Mouse (Mus musculus) monocyte, adult 2 months (primary cell): ENCODE measurements around the gene Rgs9.

Source experiments
- DNase-seq, 2 experiments: peaks; one replicate each; pipeline ENCODE4 v3.0.0; 2022; ENCODE audit warnings: low spot score in 2 of 2, low read depth in 1 of 2

Gene Rgs9

DNA sequence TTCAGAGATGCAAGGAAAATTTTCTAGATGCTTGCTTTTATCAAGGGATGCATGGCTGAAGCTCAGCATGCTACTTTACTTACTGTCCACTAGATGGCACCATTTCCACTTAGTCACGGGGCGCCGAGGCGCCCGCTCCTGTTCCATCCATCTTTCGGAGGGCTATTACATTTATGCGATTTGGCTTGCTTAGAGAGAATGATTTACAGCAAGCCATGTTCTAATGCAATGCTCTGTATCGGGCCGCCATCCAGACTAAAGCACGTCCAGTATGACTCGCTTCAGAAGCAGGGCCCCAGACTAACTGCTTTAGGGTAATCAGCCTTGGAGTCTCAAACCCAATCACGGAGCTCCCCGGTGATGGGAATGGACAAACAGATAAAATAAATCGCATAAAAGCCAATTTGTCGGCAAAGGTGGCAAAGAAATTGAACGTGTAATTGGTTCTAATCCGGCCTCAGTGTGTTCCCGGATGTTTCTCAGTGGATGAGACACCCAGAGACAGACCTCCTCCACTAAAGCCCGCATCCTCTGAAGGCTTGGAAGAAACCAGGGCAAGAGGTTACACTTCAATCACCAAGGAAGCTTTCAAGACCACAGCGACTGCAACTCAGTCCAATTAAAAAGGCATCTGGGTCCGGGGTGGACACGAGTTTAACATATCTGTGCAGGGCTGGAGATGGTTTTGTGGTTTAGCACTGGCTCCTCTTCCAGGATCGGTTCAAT, 53.1 kb downstream of the Rgs9 start:
- no peak for DNase-seq

DNA sequence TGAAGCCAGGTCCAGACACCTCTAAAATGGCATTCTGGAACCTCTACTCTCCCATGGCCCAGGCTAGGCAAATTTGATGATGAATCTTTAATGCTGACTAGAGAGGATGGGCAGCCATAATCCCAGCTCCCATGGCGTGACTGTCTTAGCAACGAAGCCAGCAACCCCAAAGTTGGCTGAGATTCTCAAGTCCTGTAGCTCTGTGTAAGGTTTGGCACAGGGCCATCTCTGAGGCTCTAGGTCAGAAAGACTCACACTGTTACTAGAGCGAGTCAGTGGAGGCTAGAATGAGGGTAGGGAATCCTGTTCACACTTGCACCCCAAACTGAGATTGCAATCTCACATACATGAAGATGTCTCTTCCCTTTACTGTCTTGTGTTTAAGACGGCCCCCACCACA, 57.8 kb downstream of the Rgs9 start:
- no peak for DNase-seq

DNA sequence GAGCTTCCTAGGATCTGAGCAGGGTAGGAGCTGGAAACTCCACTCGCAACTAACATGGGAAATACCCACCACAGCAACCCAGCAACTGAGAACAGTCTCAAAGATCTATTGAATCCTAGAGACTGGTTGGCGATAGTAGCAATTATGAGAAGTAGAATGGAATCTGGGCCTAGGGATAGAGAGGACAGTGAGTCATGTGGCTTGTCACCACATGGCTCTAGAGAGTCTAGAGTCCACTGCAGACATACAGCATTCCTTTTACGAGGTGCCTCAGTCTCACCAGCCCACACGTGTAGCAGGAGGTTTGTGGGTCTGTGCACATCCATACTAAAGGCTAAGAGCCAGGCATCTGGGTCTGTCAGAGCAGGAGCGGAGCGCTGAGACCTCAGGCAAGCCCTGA, 59.3 kb downstream of the Rgs9 start:
- no peak for DNase-seq

DNA sequence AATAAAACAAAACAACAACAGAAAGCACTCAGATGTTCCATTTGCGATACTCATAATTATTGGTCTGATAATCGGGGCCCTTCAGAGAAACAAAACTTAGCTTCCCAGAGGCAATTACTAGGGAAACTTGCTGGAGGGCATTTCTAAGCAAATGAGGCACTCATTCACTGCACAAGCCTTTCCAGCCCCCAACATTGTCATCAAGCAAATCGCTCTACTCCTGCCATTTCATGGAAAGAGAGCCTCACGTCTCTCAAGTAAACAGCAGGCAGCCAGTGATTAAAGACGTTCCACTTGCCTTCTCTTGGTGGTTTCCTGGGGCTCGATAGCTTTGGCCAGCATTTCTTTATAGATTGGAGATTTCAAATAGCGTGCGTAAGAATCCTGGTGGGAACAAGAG, 60.1 kb downstream of the Rgs9 start:
- DNase-seq, result no peak

DNA sequence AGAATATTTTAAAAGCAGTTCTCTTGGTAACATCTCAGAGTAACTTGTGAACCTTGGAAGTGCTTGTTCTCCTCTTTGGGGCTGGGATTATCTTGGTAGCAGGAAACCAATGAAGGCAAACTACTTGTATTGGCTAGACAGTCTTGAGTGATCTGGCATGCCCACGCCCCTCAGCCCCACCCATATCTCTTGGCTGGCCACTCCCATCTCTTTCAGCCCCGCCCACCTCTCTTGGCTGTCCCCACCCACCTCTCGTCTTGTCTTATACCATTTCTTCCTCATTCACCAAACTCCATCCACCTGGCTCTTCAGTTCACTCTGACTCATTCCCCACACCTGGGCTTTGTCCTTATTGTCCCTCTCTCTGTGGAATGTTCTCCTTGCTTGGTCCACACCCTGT, 64.3 kb downstream of the Rgs9 start:
- no peak for DNase-seq

DNA sequence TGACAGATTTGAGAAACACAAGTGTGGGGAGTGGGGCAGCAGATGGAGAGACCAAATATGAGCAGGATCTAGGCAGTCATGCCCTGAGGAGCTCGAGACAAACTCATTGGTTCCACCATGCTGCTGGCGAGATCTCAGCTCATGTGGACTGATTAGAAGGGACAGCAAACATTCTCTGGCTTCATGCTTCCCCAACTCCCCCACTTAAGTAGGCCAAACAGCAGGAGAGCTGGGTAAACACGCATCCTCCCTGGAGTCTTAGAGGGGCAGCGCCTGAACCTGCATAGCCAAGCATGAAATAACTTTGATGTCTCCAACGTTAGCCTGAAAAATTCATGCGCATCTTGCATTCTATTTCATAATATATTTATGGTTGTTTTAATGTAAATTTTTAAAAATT, 65.1 kb downstream of the Rgs9 start:
- no peak for DNase-seq

DNA sequence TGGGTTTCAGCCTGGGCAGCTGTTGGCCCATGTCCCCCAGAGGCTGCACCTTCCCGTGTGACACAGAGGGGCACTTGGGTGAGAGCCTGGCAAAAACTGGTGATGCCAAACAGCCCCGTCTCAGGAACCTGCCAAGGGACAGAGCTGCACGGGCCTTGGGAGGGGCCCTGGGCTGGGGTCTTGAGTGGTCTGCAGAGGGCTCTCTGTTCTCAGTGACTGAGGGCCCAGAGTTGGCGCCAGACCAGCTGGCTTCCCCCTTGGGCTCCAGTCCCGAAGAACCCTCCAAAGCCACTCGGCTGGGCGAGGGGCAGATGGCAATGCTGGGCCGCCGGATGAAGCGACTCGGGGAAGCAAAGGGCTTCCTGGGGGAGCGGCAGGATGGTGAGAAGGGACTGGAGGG, 70.8 kb downstream of the Rgs9 start:
- no peak for DNase-seq

DNA sequence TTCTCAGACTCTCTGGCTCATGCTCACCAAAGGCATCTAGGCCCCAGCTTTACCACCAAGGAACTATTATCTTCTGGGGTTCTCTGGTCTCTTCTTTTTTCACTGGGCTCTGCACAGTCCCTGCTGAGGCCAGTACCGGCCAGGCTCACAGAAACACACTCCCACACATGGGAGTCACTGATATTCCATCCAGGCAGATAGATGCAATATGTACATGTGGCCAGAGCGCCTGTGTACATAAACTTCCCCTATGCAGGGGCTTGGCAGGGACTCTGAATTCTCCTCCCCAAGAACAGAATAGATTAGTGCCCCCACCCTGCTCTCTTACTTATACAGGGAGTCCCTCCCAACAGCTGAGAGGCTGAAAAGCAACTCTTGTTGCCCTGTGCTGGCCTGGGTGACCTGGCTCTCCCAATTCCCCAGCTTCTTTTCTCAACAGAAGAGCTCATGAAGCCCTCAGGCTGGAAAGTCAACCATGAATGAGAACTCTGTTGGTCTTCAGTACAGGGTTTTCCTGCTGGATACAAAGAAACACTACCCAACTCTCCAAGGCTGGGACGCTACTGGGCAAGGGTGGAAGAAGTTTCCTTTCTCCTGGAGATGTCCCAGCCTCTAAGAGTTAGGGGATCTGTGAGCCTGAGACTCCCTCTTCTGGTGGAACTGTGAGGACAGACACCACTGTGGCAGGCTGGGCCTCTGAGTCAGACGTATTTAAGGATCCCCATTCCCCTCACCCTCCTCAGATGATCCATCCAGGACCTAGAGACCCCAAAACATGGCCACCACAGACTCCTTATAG, 76.5 kb downstream of the Rgs9 start:
- DNase-seq, result no peak

DNA sequence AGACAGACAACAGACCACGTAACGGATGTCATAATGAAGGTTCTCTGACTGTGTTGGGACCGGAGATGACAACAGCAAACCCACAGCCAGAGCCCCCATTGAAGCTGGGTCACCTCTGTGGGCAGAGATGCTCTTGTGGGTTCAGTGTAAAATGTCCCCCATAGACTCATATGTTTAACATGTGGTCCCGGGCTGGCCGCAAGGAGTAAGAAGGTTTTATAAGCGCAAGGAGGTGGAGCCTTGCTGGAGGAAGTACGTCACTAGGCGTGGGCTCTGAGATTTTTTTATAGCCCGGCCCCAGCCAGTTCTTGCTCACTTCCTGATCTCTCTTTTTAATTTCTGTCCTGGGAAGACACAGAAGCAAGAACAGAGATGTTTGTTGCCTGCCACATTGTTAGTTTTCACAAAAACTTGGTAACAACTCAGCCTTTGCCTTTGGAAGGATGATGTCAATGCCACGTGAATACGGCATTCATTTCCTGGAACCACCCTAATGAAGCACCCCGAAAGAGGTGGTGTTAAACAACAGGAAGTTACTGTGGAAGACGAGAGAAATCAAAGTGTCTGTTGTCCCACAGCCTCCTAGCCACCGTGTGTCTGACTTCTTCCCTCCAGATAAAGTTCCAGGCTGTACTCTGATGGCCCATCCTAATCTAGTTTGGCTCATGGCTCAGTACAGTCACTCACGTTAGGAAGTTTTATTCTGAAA, 79.1 kb downstream of the Rgs9 start:
- DNase-seq, result no peak

DNA sequence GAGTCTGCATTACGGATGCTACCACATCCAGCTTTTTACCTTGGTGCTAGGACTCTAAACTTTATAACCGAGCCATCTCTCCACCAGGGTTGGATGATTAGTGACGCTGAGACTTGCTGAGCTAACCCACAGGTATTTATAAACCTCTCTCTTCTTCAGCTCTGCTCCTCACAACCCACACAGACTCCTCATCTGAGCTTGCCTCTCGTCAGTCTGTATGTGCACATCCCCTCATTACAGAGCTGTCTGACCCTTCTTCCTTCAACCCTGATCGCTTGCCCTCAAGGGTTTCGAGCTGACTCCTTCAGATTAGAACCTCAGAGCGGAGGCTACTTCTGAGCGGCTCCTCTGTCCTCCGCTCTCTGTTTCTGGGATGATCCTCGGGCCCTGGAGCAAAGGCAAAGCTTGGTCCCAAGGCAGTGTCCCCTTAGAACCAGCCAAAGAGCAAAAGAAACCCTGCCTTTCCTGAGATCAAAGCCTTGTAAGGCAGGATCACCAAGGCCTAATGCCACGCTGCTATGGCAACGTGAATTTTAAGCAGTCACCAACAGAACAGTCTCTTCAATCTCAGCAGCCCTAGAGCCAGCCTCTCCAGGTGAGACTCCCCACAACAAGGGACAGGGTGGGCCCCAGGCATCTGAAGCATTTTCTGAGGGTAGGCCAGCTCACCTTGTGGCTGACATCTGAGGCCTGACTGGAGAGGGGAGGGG, 79.9 kb downstream of the Rgs9 start:
- no peak for DNase-seq

DNA sequence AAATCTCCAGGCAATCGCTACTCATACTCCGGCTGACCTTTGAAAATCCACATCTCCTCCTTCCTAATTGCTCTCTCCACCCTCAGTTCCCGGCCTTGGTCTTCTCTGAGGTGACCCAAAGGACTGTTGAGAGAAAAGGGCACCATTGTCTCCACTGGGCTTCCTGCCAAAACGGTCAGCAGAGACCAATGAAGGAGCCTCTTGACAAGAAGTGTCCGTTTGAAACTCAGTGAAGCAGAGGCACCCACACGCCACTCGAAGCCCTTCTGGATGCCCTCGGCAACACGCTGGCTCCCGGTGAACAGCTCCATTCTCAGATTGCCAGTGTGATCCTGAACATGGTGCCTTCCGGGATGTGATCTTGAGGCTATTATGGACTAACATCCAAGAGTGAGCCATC, 87.2 kb downstream of the Rgs9 start:
- DNase-seq, result no peak

DNA sequence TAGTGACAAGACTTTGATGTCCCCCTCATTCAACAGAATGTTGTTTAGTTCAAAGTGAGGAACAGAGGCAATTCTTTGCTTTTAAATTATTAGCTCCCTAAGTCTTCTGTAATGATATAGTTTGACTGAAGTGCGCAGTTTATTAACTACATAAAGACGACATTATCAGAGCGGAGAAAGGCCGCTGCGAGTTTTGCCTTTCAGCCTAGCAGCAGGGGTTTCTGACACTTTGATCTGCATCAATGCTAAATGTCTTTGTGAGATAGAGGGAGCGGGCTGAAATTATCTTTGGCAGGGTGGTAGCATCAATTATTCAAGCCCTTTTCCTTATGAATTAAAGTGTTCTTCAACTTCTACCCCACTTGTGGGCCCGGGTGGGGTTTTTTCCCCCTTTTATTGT, 87.6 kb downstream of the Rgs9 start:
- DNase-seq, result no peak

DNA sequence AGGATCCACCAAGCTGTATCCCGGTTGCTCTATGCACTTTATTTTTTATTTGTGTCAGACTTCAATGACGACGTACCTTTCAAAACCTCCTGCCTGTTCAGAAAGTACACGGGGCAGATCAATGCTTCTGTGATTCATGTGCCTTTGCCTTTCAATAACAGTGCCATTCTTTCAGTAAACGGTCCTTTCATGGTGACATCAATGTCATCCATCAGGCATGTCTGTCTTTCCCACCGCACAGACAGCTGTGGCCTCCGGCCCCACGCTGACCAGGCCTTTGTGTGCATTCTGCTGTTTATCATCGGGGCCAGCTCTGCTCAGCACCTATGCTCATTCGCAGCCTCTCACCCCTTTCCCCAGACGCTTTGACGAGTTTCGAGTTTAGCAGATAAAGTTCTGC, 91.2 kb downstream of the Rgs9 start:
- no peak for DNase-seq

DNA sequence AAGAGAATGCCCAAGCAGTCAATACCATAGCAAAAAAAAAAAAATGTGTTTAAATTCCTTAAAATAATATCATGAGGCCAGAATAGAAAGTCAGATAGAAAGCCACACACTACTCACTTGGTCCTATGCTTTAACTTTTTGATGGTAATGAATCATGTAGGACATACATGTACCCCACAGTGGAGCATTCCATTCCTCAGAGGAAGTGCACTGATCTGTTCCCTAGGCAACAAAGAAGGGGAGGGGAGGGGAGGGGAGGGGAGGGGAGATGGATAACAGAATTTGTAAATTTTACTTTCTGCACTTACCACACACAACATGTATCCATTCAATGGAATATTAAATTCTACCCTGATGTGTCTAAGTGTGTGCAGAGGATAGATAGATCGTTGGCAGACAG, 91.9 kb downstream of the Rgs9 start:
- DNase-seq, result no peak

DNA sequence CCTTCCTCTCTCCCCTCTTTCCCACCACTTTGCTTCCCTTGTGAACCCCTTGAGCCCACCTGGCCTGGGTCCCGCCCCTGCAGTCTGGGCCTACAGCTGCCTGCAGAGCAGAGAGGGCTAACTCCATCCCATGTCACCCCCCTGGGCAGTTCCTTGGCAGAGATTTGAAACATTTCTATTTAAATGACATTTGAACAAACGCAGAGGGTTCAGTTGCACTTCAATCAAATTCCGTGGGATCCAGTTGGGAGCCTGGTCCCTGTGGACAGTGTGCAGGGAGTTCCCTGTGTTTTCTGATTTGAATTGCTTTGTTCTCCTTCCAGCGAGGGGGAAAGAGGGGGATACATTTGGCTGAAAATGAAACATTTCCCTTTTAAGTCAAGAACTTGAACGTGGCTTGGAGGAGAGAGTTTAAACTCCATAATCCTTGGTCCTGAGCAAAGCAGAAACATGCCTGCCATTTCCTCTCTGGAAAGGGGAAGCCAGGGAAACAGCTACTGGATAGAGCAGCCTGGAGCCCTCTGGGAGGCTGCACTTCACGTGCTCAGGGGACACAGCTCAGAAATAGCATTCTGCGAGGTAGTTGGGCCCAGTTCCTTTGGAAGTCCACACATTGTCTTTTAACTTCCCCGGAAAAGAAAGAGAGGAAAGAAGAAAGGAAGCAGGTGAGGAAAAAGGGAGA, 98.2 kb downstream of the Rgs9 start:
- no peak for DNase-seq

DNA sequence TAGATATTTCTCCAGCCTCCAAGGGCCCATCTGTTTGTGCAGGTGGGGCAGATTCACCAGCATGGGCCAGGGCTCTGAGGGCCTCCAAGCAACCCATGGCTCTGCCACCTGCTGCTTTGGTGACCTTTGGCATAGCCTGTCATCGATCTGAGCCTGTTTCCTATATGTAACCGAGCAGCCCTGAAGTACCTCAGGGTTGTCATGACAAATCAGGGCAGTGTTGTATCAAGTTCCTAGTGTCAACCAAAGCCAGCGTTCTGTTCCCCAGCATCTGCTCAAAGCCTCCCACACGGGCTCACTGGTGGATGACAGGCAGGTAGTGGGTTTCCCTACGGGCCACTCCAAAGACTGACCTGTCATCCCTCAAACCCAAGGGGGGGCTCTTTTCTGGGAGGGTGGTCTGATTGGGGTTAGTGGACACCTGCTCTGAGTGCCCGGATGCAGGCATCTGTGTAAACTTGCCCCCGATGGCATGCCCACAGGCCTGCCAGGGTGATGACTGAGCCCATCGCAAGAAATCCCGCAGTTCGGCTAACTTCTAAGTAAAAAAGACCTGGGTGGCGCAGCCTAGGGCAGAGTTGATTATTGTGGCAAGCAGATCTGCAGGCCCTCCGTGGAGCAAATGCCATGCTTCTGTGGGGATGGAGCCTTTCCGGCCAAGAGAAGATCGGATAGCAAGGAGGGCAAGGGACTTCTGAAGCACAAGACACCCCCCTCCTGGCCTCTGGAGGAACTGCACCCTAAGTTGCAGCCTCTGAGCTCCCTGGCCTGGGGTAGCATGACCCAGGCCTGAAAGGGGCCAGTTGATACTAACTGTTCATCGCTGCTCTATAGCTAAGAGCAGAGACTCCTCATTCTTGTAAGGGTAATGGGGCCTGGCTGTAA, 105.0 kb downstream of the Rgs9 start:
- DNase-seq, result no peak

DNA sequence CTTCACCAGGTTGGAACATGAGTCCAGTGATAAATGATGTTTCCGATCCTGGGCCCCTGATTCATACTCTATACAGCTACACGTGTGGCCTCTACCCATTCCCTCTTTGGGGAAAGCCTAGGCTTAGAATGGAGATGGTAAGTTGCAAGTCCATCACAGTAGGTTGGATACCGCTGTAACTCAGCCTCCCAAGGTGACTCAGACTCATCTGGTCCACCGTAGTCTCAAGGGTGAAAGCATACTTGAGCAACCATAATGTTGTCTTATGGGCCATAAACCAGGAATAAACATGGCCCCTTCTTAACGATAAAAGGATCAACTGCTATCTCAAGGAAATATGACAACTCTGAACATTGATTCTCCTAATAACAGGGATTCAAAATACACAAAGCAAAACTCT, 109.7 kb downstream of the Rgs9 start:
- no peak for DNase-seq

DNA sequence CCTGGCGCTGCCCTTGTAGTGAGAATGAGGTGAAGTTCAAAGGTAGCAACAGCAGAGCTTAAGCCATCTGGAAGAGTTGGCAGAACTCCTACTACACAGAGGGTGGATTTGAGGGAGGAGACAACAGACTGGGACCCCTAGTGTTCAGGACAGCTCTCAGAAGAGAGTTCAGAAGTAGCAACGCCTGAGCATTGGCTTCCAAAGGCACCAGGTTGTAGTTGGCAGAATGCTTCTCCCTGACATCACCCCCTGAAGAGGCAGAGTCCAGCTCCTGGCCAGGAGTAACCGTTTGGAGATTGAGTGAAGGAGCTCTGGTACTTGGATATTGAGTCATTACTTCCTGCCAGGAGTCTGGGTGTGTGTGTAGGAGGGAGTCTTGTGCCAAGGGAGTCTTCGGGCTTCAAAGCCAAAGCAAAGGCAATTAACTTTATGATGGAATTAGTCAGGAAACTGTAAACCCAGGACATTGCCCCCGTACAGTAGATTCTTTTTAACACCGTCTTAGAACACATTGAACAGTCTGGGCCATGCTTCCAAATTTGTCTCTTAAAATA, 110.2 kb downstream of the Rgs9 start:
- no peak for DNase-seq

DNA sequence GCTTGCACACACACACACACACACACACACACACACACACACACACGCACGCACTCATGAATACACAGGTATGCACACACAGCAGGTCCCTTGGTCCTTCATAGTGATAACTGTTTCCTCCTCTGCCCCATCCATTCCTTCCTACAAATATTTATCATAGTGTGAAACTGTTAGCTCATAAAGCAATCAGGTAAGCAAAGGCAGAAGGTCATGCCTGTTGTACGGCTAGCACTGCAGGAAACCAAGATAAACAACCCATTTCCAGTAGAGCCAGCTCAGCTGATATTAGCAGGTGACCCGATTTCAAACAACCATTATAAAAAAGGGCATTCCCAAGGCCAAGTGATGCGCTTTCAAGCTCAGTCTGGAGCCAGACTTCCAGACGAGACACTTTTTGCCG, 116.8 kb downstream of the Rgs9 start:
- no peak for DNase-seq

DNA sequence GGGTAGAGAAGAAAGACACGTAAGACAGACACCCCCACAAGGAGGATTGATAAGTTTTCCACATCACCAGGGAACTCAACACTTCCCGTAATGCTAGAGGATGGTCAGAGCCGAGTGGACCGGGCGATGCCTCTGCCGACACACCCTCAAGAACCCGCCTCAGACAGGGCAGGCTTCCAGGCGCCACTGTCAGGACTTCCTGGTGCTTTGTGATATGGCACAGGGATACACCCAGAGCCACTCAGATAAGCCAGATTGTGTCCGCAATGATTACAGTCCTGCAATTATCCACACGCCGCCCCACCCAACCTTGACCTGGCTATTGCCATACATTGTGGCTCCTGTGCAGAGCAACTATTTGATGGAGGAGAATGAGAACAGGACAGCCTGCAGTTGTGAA, 117.6 kb downstream of the Rgs9 start:
- DNase-seq, result no peak
